Mouse (Mus musculus) megakaryocyte, embryonic 14.5 days (primary cell): ENCODE measurements around the gene Siglece. TPM values are rescaled to one million over a fixed set of nuclear protein-coding genes. Genes with fewer than 3 reads are reported as not detected.
A peak's percentile ranks its signal among the peaks of the same experiment; 100 is the strongest.
"Not testable (repeated sequence)": the region's sequence is repeated elsewhere in the genome, so short reads cannot be mapped to it uniquely, and the experiment has no call there.

ENCODE experiments used
- H3K27me3 ChIP-seq: replicated peaks from 2 replicates; pipeline ENCODE3; 2012; ENCODE audit warnings: inconsistent platforms
- H3K36me3 ChIP-seq: replicated peaks from 2 replicates; pipeline ENCODE3; 2012; ENCODE audit warnings: low read length, inconsistent platforms, mixed read lengths
- H3K4me1 ChIP-seq: 2 replicates; pipeline ENCODE4 v1.6.1; 2012; ENCODE audit warnings: inconsistent platforms
- H3K4me3 ChIP-seq: replicated peaks from 2 replicates; pipeline ENCODE3; 2012; ENCODE audit warnings: moderate library complexity, mild to moderate bottlenecking, inconsistent platforms
- H3K9me3 ChIP-seq: 2 replicates; pipeline ENCODE4 v1.6.1; 2012; ENCODE audit warnings: inconsistent platforms
- FLI1 ChIP-seq: IDR thresholded peaks from 2 replicates; pipeline ENCODE4 v1.6.1; 2012; ENCODE audit warnings: low read length, inconsistent platforms, mixed read lengths
- GATA1 ChIP-seq: IDR thresholded peaks from 3 replicates; pipeline ENCODE4 v1.6.1; 2012; ENCODE audit warnings: mixed read lengths, low read length, inconsistent platforms, borderline replicate concordance
- polyA plus RNA-seq: library from polyadenylated mRNA; stranded (reverse); fragments of >175 nt; gene quantifications from 2 replicates; pipeline ENCODE4 v1.2.3, GENCODE M21; 2012; ENCODE audit warnings: low replicate concordance; ENCODE audit not compliant: insufficient read depth

Siglece gene
- not detected in 2 replicates for polyA plus RNA-seq

GRCm38 (mm10) chr7:43660002-43660401, at the start of gene Siglece:
TSS of gene Siglece (minus strand) at chr7:43660161.
- H3K9me3 ChIP-seq: no peaks in the 10 kb centered on the region
- H3K4me1 ChIP-seq: peaks cover 29% of the 10 kb centered on the region
- no peak within 1 kb of the TSS for H3K4me3 ChIP-seq
- TF ChIP-seq GATA1 (no peak), FLI1 (no peak)
- H3K36me3 ChIP-seq: no peaks in the 10 kb centered on the region
- peaks cover 25% of the 10 kb centered on the region for H3K27me3 ChIP-seq

GRCm38 (mm10) chr7:43690118-43690517, 30.2 kb upstream of the Siglece start, which contains the start of gene Klk14:
TSS of gene Klk14 (plus strand) at chr7:43690418.
- Histone ChIP-seq H3K27me3 (peaks cover 15% of the 10 kb centered on the region), H3K4me1 (peaks cover under 1% of the 10 kb centered on the region; the same call in 1 of the 2 replicates), H3K4me3 (no peak within 1 kb of the TSS), H3K9me3 (peaks cover 5% of the 10 kb centered on the region; the same call in 1 of the 2 replicates), H3K36me3 (no peaks in the 10 kb centered on the region)
- TF ChIP-seq GATA1 (no peak), FLI1 (no peak)

- Histone ChIP-seq H3K36me3 (no peaks in the 10 kb centered on the region), H3K4me3 (no peak overlapping the region), H3K4me1 (peaks cover 11% of the 10 kb centered on the region; the same call in 1 of the 2 replicates), H3K27me3 (peaks cover 30% of the 10 kb centered on the region), H3K9me3 (no peaks in the 10 kb centered on the region)
- no peak for TF ChIP-seq FLI1
- no peak for TF ChIP-seq GATA1
These were observed 25.1 kb upstream of the Siglece start for GRCm38 (mm10) chr7:43685088-43685487.

GRCm38 (mm10) chr7:43682511-43682910, 22.6 kb upstream of the Siglece start:
- peaks cover 11% of the 10 kb centered on the region; the same call in 1 of the 2 replicates for H3K4me1 ChIP-seq
- H3K27me3 ChIP-seq: peaks cover 21% of the 10 kb centered on the region
- H3K36me3 ChIP-seq, H3K4me3 ChIP-seq, H3K9me3 ChIP-seq: not testable (repeated sequence)

GRCm38 (mm10) chr7:43680960-43681359, 21.0 kb upstream of the Siglece start:
- peaks cover 11% of the 10 kb centered on the region; the same call in 1 of the 2 replicates for H3K4me1 ChIP-seq
- peaks cover 20% of the 10 kb centered on the region for H3K27me3 ChIP-seq
- no peak overlapping the region for H3K4me3 ChIP-seq
- peaks cover 25% of the 10 kb centered on the region for H3K36me3 ChIP-seq
- peaks cover 16% of the 10 kb centered on the region for H3K9me3 ChIP-seq
- no peak for TF ChIP-seq GATA1
- no peak for TF ChIP-seq FLI1

- peaks cover 24% of the 10 kb centered on the region for H3K9me3 ChIP-seq
- peaks cover 47% of the 10 kb centered on the region for H3K36me3 ChIP-seq
- H3K4me1 ChIP-seq: peaks cover 10% of the 10 kb centered on the region
- TF ChIP-seq FLI1 (no peak), GATA1 (no peak)
- H3K4me3 ChIP-seq: no peak overlapping the region
- H3K27me3 ChIP-seq: peaks cover 5% of the 10 kb centered on the region
These were observed 18.6 kb upstream of the Siglece start for GRCm38 (mm10) chr7:43678517-43678916.

GRCm38 (mm10) chr7:43675091-43675490, 15.1 kb upstream of the Siglece start:
- Histone ChIP-seq H3K9me3 (peaks cover 24% of the 10 kb centered on the region), H3K4me3 (peak overlapping the region; percentile 14), H3K36me3 (peaks cover 47% of the 10 kb centered on the region), H3K27me3 (no peaks in the 10 kb centered on the region), H3K4me1 (peaks cover 25% of the 10 kb centered on the region)
- TF ChIP-seq FLI1 (no peak), GATA1 (no peak)

- H3K4me3 ChIP-seq: peak overlapping the region; percentile 95
- peaks cover 24% of the 10 kb centered on the region for H3K9me3 ChIP-seq
- TF ChIP-seq GATA1: no peak
- peaks cover 39% of the 10 kb centered on the region for H3K36me3 ChIP-seq
- H3K27me3 ChIP-seq: no peaks in the 10 kb centered on the region
- peaks cover 25% of the 10 kb centered on the region for H3K4me1 ChIP-seq
These were observed 12.8 kb upstream of the Siglece start for GRCm38 (mm10) chr7:43672581-43673260.

GRCm38 (mm10) chr7:43671809-43672580, 12.0 kb upstream of the Siglece start, which contains the start of gene Ctu1:
TSS of gene Ctu1 (plus strand) at chr7:43672016.
- TF ChIP-seq GATA1 (no peak), FLI1 (no peak)
- H3K4me3 ChIP-seq: peak within 1 kb of the TSS; percentile 95
- H3K27me3 ChIP-seq: no peaks in the 10 kb centered on the region
- peaks cover 32% of the 10 kb centered on the region for H3K36me3 ChIP-seq
- H3K9me3 ChIP-seq: peaks cover 18% of the 10 kb centered on the region
- peaks cover 25% of the 10 kb centered on the region for H3K4me1 ChIP-seq
